Mouse (Mus musculus) forebrain, embryonic 13.5 days (tissue): Measurements from ENCODE around the gene Gm21117. TPM values are rescaled to one million over a fixed set of nuclear protein-coding genes. Genes with fewer than 3 reads are reported as not detected.
"Not testable (repeated sequence)": the region's sequence is repeated elsewhere in the genome, so short reads cannot be mapped to it uniquely, and the experiment has no call there.

Source experiments
- ATAC-seq: fragments of 200-750 bp; cut with Nextera tagmentation; 2 replicates; pipeline ENCODE4 v1.8.0; 2017
- H3K27ac ChIP-seq: fragments of 300-500 bp; sonication (generic); 2 replicates; pipeline ENCODE4 v1.5.1; 2015; ENCODE audit warnings: inconsistent platforms, mild to moderate bottlenecking, moderate library complexity
- H3K27me3 ChIP-seq: fragments of 300-500 bp; sonication (generic); 2 replicates; pipeline ENCODE4 v1.6.1; 2015; ENCODE audit warnings: mild to moderate bottlenecking, inconsistent platforms
- H3K36me3 ChIP-seq: fragments of 300-500 bp; sonication (generic); 2 replicates; pipeline ENCODE4 v1.6.1; 2015; ENCODE audit warnings: mild to moderate bottlenecking, inconsistent platforms; ENCODE audit not compliant: poor library complexity, severe bottlenecking
- H3K4me1 ChIP-seq: fragments of 300-500 bp; sonication (generic); 2 replicates; pipeline ENCODE4 v1.6.1; 2015; ENCODE audit warnings: inconsistent platforms
- H3K4me2 ChIP-seq: fragments of 300-500 bp; sonication (generic); 2 replicates; pipeline ENCODE4 v1.6.1; 2015; ENCODE audit warnings: inconsistent platforms, mild to moderate bottlenecking, moderate library complexity
- H3K4me3 ChIP-seq: fragments of 300-500 bp; sonication (generic); 2 replicates; pipeline ENCODE4 v1.5.1; 2015; ENCODE audit warnings: mild to moderate bottlenecking, inconsistent platforms
- H3K9ac ChIP-seq: fragments of 300-500 bp; sonication (generic); 2 replicates; pipeline ENCODE4 v1.6.1; 2015; ENCODE audit warnings: mild to moderate bottlenecking, inconsistent platforms
- H3K9me3 ChIP-seq: fragments of 300-500 bp; sonication (generic); replicated peaks from 2 replicates; pipeline ENCODE4 v1.6.1; 2016; ENCODE audit warnings: inconsistent platforms
- WGBS: fragments of 180-500 bp; shearing (Covaris S2); methylation state at CpG from one replicate; pipeline ENCODE4 v1.1.7; 2015; 5-methylcytosine and 5-hydroxymethylcytosine counted together
- polyA plus RNA-seq: library from polyadenylated mRNA; unstranded; fragments of >200 nt; fragmentation: Nextera tagmentation; extraction: Ambion mirVana; gene quantifications from 2 replicates; pipeline ENCODE4 v1.2.1, GENCODE M21; 2015

The Gm21117 gene
- not detected in 2 replicates for polyA plus RNA-seq

- not testable (repeated sequence) for H3K4me3 ChIP-seq, H3K36me3 ChIP-seq, H3K4me1 ChIP-seq, H3K9me3 ChIP-seq, ATAC-seq, H3K4me2 ChIP-seq, H3K9ac ChIP-seq, H3K27me3 ChIP-seq, H3K27ac ChIP-seq
- WGBS: no CpG with 5 or more reads among the region's 6 CpGs
Observed at GRCm38 (mm10) chrY:51124920-51125319, at the start of gene Gm21117. Gene Gm21117 (plus strand): TSS chrY:51125220.
